Mouse (Mus musculus) cortical plate, adult 2 months (tissue): ENCODE data around the gene Fkbp10.

Source experiments
- CTCF ChIP-seq: fragments of 200-500 bp; IDR thresholded peaks from 2 replicates; pipeline ENCODE4 v1.5.1; 2011; ENCODE audit warnings: mild to moderate bottlenecking, control low read depth, low read length; ENCODE audit not compliant: insufficient read depth; ENCODE audit errors: extremely low read depth
- POLR2A ChIP-seq: fragments of 200-500 bp; IDR thresholded peaks from 2 replicates; pipeline ENCODE4 v1.6.1; 2011; ENCODE audit warnings: mild to moderate bottlenecking, low read length, control low read depth; ENCODE audit not compliant: insufficient read depth; ENCODE audit errors: extremely low read depth

DNA sequence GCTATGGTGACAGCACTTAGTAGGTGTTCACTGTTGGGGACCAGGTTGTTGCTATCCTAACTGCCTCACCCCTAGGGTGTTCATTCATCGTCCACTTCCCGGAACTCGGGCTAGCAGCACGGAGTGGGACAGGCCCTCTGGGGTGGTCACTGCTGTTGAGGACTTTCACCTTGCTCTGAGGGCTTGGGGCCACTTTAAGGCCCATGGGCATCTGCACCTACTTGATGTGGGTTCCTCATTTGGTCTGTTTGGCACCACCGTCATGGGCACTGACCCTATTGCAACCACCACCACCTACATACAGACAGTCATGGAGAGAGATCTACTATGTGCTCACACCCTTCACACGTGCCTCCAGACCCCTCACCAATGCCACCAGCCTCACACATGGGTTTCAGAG, 28.4 kb upstream of the Fkbp10 start:
- TF ChIP-seq CTCF (no peak), POLR2A (no peak)
